Mouse (Mus musculus): ENCODE data around the gene Fus. TPM values are rescaled to one million over a fixed set of nuclear protein-coding genes. Genes with fewer than 3 reads are reported as not detected.
A peak's percentile ranks its signal among the peaks of the same experiment; 100 is the strongest.

Fus gene
- polyA plus RNA-seq (2014; fragmentation: Nextera tagmentation; extraction: Ambion mirVana) = 62.7 and 63.1 TPM in 2 replicates

DNA sequence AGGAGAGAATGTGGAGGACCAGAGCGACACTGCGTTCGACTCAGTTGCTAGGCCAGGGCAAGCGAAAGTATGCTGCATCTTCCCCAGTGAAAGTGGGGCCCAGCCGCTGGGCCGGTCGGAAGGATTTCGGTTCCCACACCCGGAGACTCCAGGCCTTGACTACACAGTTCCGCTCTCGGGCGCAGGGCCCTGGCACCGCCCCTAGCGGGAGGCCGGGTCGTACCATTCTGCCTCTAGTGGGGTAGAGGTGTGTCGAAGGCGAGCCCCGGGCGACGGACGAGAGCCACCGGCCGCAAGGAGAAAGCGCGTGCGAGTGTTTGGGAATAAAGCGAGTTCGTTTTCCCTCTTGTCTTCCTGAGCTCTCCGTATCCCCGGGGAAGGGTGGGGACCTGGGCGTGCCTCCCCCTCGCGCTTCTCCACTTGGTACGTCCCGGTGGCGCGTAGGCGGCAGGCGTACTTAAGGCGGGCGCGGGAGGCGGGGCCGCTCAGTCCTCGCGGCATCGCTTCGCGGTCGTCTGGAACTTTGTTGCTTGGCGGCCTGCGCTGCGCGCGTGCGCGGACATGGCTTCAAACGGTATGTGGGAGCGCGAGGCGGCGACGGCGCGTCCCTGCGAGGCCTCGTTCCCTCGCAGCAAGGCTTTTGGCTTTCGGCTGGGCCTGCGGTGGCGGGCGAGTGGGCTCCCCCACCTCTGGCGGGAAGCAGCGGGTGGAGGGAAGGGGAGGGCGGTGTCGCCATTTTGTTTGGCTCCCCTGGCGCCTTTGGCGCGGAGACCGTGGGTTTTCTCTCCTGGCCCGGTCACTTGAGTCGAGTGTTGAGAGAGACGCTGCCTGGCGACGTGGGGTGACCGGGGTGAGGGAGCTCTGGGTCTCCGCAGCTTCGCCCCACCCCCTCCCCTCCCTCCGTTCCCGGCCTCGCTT, at the start of gene Fus:
Fus (plus strand) TSS at position 454 of the 918 bp plus-strand sequence.
- H3K4me3 ChIP-seq (ENCODE audit: low read depth, low read length) = peak within 1 kb of the TSS; percentile 97
- H3K4me2 ChIP-seq (ENCODE audit: low read depth, severe bottlenecking) = peak within 1 kb of the TSS; percentile 85
- H3K4me1 ChIP-seq (ENCODE audit: control insufficient read depth, insufficient read depth, low read length) = peaks cover 3% of the 10 kb centered on the region; the same call in 1 of the 2 replicates
- H3K9me3 ChIP-seq (ENCODE audit: control insufficient read depth, low read length) = no peaks in the 10 kb centered on the region
- peak within 1 kb of the TSS; percentile 96 for H3K27ac ChIP-seq (replicated peaks; ENCODE audit: low read depth, low read length)
- DNase-seq (ENCODE audit: low spot score) (peak; percentile 96), ATAC-seq (ENCODE audit: insufficient number of reproducible peaks, low FRiP score, low TSS enrichment, low read depth) (peak; percentile 90)
- WGBS = under 1% methylated on average over 87 of the region's 92 CpGs
- H3K27me3 ChIP-seq (ENCODE audit: control insufficient read depth, insufficient read depth, low read length) = no peaks in the 10 kb centered on the region
- H3K36me3 ChIP-seq (ENCODE audit: control insufficient read depth, insufficient read depth, low read length) = peaks cover 19% of the 10 kb centered on the region
- peak within 1 kb of the TSS; percentile 99 for H3K9ac ChIP-seq (ENCODE audit: low read length)

DNA sequence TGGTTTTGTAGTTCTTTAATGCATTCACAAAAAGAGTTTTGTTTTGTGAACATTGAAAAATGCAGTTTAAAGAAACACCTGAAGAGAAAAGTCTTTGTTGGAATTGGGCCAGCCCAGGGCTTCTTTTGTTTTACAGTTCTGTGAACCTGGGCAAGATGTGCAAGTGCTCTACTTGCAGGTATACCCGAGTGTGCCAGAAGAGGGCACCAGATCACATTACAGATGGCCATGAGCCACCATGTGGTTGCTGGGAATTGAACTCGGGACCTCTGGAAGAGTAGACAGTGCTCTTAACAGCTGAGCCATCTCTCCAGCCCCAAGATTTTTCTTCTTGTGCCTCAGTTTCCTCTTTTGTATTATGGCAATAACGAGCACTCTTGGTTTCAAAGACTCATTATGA, 49.1 kb upstream of the Fus start:
- H3K9ac ChIP-seq (ENCODE audit: low read length) = no peak overlapping the region
- no peak overlapping the region for H3K27ac ChIP-seq (replicated peaks; ENCODE audit: low read depth, low read length)
- DNase-seq (ENCODE audit: low spot score) = peak; percentile 65
- no peak overlapping the region for H3K4me3 ChIP-seq (ENCODE audit: low read depth, low read length)
- no peaks in the 10 kb centered on the region for H3K9me3 ChIP-seq (ENCODE audit: control insufficient read depth, low read length)
- H3K4me2 ChIP-seq (ENCODE audit: low read depth, severe bottlenecking) = no peak overlapping the region
- no peak for ATAC-seq (ENCODE audit: insufficient number of reproducible peaks, low FRiP score, low TSS enrichment, low read depth)
- no peaks in the 10 kb centered on the region for H3K27me3 ChIP-seq (ENCODE audit: control insufficient read depth, insufficient read depth, low read length)
- 56% methylated on average over 3 of the region's 3 CpGs for WGBS
- H3K36me3 ChIP-seq (ENCODE audit: control insufficient read depth, insufficient read depth, low read length) = peaks cover 8% of the 10 kb centered on the region; the same call in 1 of the 2 replicates
- no peaks in the 10 kb centered on the region for H3K4me1 ChIP-seq (ENCODE audit: control insufficient read depth, insufficient read depth, low read length)

DNA sequence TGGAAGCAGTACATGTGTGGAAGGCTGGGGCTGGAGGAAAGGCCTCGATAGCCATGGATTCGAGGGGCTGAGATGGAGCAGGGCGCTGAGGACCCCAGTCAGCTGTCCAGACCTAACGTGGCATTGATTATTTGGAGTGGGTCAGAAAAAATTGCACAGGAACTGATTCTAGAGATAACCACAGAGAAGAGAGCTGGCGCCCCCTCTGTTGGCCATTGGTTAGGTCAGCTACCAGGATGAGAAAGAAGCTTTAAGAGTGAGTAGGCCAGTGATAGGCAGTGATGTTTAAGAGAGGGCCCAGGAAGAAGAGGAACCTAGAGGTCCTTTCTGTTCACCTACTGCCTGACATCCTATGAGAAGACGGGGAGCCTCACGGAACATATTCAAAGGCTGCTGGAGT, 48.0 kb upstream of the Fus start:
- Histone ChIP-seq H3K9me3 (ENCODE audit: control insufficient read depth, low read length) (no peaks in the 10 kb centered on the region), H3K4me1 (ENCODE audit: control insufficient read depth, insufficient read depth, low read length) (no peaks in the 10 kb centered on the region), H3K27me3 (ENCODE audit: control insufficient read depth, insufficient read depth, low read length) (no peaks in the 10 kb centered on the region), H3K36me3 (ENCODE audit: control insufficient read depth, insufficient read depth, low read length) (peaks cover 8% of the 10 kb centered on the region; the same call in 1 of the 2 replicates), H3K4me2 (ENCODE audit: low read depth, severe bottlenecking) (no peak overlapping the region), H3K27ac (replicated peaks; ENCODE audit: low read depth, low read length) (no peak overlapping the region), H3K4me3 (ENCODE audit: low read depth, low read length) (no peak overlapping the region), H3K9ac (ENCODE audit: low read length) (no peak overlapping the region)
- DNase-seq (ENCODE audit: low spot score) (no peak), ATAC-seq (ENCODE audit: insufficient number of reproducible peaks, low FRiP score, low TSS enrichment, low read depth) (no peak)
- WGBS = 84% methylated on average over 7 of the region's 7 CpGs

DNA sequence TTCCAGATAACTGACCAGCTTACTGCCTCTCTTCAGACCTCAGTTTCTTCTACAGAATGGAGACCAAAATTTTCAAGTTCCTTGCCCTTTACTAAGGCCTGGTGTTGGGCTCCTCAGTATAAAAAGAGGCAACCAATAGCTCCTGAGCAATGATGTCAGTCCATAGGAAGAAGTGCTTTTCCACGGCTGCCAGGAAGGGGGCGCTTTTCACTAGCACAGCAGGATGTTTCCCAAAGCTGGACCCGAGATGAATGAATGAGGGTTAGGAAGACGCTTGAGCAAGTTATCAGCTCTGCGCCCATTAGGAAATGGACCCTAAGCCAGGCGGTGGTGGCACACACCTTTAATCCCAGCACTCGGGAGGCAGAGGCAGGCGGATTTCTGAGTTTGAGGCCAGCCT, 45.7 kb upstream of the Fus start:
- no peak for ATAC-seq (ENCODE audit: insufficient number of reproducible peaks, low FRiP score, low TSS enrichment, low read depth)
- H3K27ac ChIP-seq (replicated peaks; ENCODE audit: low read depth, low read length) = no peak overlapping the region

DNA sequence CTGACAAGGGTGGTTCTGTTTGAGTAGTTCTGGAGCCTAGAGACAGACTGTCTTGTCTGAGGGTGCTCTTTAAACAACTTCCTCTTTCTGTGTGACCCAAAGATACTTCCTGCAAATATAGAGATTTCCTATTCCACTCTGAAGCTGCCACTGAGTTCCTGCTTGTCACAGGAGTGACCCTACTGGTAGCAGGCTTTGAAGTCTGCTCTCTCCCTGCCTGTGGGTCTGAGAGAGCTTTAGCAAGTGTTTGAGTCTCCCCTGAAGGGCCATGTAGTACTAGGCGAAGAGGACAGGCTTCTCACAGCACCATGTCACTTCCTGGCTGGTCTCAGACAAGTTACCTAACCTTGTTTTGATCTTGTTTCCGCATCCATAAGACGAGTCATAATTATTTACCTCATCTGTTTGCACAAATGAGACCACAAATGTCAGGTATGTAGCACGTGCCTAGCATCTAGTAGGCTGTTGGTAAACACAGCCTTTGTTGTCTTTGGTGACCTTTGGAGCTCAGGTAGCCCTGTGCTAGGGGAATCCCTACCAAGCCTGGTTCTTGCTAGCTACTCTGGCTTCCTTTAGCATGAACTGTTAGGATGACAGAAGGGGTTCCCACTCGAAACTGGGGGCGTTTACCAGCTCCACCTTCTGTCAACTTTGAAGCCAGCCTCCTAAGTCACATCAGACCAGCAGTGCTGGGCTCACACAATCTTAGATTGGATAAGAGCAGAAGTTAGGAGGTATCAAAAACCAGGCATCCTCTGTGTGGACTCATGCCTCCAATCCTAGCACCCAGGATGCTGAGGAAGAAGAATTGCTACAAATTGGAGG, 44.6 kb upstream of the Fus start:
- Histone ChIP-seq H3K4me2 (ENCODE audit: low read depth, severe bottlenecking) (no peak overlapping the region), H3K4me1 (ENCODE audit: control insufficient read depth, insufficient read depth, low read length) (no peaks in the 10 kb centered on the region), H3K27ac (replicated peaks; ENCODE audit: low read depth, low read length) (no peak overlapping the region), H3K9ac (ENCODE audit: low read length) (no peak overlapping the region), H3K9me3 (ENCODE audit: control insufficient read depth, low read length) (no peaks in the 10 kb centered on the region), H3K36me3 (ENCODE audit: control insufficient read depth, insufficient read depth, low read length) (peaks cover 8% of the 10 kb centered on the region; the same call in 1 of the 2 replicates), H3K27me3 (ENCODE audit: control insufficient read depth, insufficient read depth, low read length) (no peaks in the 10 kb centered on the region; the same call in 1 of the 2 replicates), H3K4me3 (ENCODE audit: low read depth, low read length) (no peak overlapping the region)
- DNase-seq (ENCODE audit: low spot score) = no peak
- WGBS = 79% methylated on average over 6 of the region's 6 CpGs
- no peak for ATAC-seq (ENCODE audit: insufficient number of reproducible peaks, low FRiP score, low TSS enrichment, low read depth)

More for the DNA sequence above, 45.7 kb upstream of the Fus start:
- no peaks in the 10 kb centered on the region for H3K27me3 ChIP-seq (ENCODE audit: control insufficient read depth, insufficient read depth, low read length)
- no peak for DNase-seq (ENCODE audit: low spot score)
- no peaks in the 10 kb centered on the region for H3K9me3 ChIP-seq (ENCODE audit: control insufficient read depth, low read length)
- 62% methylated on average over 8 of the region's 8 CpGs for WGBS
- H3K9ac ChIP-seq (ENCODE audit: low read length) = no peak overlapping the region
- peaks cover 9% of the 10 kb centered on the region; the same call in 1 of the 2 replicates for H3K36me3 ChIP-seq (ENCODE audit: control insufficient read depth, insufficient read depth, low read length)
- no peak overlapping the region for H3K4me2 ChIP-seq (ENCODE audit: low read depth, severe bottlenecking)
- H3K4me3 ChIP-seq (ENCODE audit: low read depth, low read length) = no peak overlapping the region
- no peaks in the 10 kb centered on the region for H3K4me1 ChIP-seq (ENCODE audit: control insufficient read depth, insufficient read depth, low read length)

DNA sequence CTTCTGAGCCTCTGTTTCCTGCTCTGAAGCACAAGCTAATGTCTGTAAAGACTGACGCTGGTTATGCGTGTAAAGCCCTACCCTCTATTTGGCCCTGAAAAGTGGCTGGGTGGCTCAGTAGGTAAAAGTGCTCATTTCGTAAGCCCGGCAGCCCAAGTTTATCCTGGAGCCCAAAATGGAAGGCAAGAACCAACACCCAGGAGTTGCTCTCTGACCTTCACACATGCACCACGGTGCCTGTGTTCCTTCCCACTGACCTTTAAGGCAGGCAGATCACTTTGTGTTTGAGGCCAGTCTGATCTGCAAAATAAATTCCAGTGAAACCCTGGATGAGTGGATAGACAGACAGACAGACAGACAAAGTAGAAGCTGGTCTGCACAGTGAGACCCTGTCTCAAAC, 43.5 kb upstream of the Fus start:
- WGBS = 89% methylated on average over 5 of the region's 5 CpGs
- Histone ChIP-seq H3K4me3 (ENCODE audit: low read depth, low read length) (no peak overlapping the region), H3K9me3 (ENCODE audit: control insufficient read depth, low read length) (no peaks in the 10 kb centered on the region), H3K4me2 (ENCODE audit: low read depth, severe bottlenecking) (no peak overlapping the region), H3K27ac (replicated peaks; ENCODE audit: low read depth, low read length) (no peak overlapping the region), H3K36me3 (ENCODE audit: control insufficient read depth, insufficient read depth, low read length) (peaks cover 8% of the 10 kb centered on the region; the same call in 1 of the 2 replicates), H3K9ac (ENCODE audit: low read length) (no peak overlapping the region), H3K27me3 (ENCODE audit: control insufficient read depth, insufficient read depth, low read length) (peaks cover 2% of the 10 kb centered on the region; the same call in 1 of the 2 replicates), H3K4me1 (ENCODE audit: control insufficient read depth, insufficient read depth, low read length) (no peaks in the 10 kb centered on the region)
- ATAC-seq (ENCODE audit: insufficient number of reproducible peaks, low FRiP score, low TSS enrichment, low read depth) (no peak), DNase-seq (ENCODE audit: low spot score) (no peak)

DNA sequence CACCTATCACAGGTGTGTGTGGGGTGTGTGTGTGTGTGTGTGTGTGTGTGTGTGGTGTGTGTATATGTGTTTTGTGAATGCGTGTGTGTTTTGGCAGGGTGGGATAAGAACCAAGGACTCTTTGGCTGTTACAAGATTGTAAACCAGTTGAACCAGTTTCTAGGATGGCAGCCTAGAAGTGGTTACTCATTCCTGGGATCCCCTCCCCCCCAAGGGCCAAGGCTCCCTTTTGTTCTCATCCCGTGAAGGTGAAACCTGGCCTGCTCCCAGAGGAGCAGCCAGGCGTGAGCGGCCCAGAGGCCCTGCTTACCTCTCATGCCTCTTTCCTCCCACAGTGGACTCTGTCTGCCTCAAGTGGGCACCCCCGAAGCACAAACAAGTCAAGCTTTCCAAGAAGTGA, 42.0 kb upstream of the Fus start:
- ATAC-seq (ENCODE audit: insufficient number of reproducible peaks, low FRiP score, low TSS enrichment, low read depth) = no peak
- Histone ChIP-seq H3K27me3 (ENCODE audit: control insufficient read depth, insufficient read depth, low read length) (peaks cover 16% of the 10 kb centered on the region), H3K4me2 (ENCODE audit: low read depth, severe bottlenecking) (no peak overlapping the region), H3K36me3 (ENCODE audit: control insufficient read depth, insufficient read depth, low read length) (peaks cover 5% of the 10 kb centered on the region; the same call in 1 of the 2 replicates), H3K9ac (ENCODE audit: low read length) (no peak overlapping the region), H3K4me3 (ENCODE audit: low read depth, low read length) (no peak overlapping the region), H3K9me3 (ENCODE audit: control insufficient read depth, low read length) (no peaks in the 10 kb centered on the region), H3K27ac (replicated peaks; ENCODE audit: low read depth, low read length) (no peak overlapping the region), H3K4me1 (ENCODE audit: control insufficient read depth, insufficient read depth, low read length) (no peaks in the 10 kb centered on the region)
- no peak for DNase-seq (ENCODE audit: low spot score)
- WGBS = 79% methylated on average over 5 of the region's 5 CpGs

DNA sequence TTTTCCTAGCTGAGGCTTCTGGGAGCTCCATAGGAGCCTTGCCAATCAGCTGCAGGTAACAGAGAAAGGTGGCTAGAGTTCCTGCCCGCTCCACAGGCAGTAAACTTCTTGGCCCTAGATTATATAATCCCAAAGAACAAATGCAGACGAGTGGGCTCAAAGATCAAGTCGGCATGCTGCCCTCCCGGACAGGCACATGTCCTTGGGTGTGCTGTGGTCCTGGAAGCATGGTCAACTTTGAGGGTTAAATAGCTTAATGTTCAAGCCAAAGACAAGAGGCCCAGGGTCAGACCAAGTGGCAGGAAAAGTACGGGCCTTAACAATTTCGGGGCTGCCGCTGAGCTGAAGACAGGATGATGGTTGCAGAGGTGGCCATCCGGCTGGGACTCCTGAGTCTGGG, 41.2 kb upstream of the Fus start:
- no peak overlapping the region for H3K4me3 ChIP-seq (ENCODE audit: low read depth, low read length)
- no peaks in the 10 kb centered on the region for H3K9me3 ChIP-seq (ENCODE audit: control insufficient read depth, low read length)
- no peak overlapping the region for H3K9ac ChIP-seq (ENCODE audit: low read length)
- H3K27me3 ChIP-seq (ENCODE audit: control insufficient read depth, insufficient read depth, low read length) = peaks cover 18% of the 10 kb centered on the region
- ATAC-seq (ENCODE audit: insufficient number of reproducible peaks, low FRiP score, low TSS enrichment, low read depth) (no peak), DNase-seq (ENCODE audit: low spot score) (no peak)
- H3K36me3 ChIP-seq (ENCODE audit: control insufficient read depth, insufficient read depth, low read length) = peaks cover 5% of the 10 kb centered on the region; the same call in 1 of the 2 replicates
- no peaks in the 10 kb centered on the region for H3K4me1 ChIP-seq (ENCODE audit: control insufficient read depth, insufficient read depth, low read length)
- 89% methylated on average over 8 of the region's 8 CpGs for WGBS
- peak overlapping the region; percentile 17; the same call in 1 of the 2 replicates for H3K4me2 ChIP-seq (ENCODE audit: low read depth, severe bottlenecking)
- no peak overlapping the region for H3K27ac ChIP-seq (replicated peaks; ENCODE audit: low read depth, low read length)
